Mouse (Mus musculus) heart, adult 2 months (tissue): ENCODE measurements at regions not wholly inside any gene's neighbourhood (a gene's known extent, or its start where the extent isn't known, plus 50 kb on each side); places are given as distances from the start of the nearest gene placed in this dataset.

Source experiments
- DNase-seq, 2 experiments: peaks; one replicate each; pipeline ENCODE4 v3.0.0; 2021
- H3K27ac ChIP-seq: fragments of 200-600 bp; 2 replicates; pipeline ENCODE4 v1.8.1; 2022
- H3K27me3 ChIP-seq: fragments of 200-500 bp; 2 replicates; pipeline ENCODE4 v1.6.1; 2012; ENCODE audit warnings: mild to moderate bottlenecking, low read length, inconsistent platforms, mixed read lengths; ENCODE audit not compliant: control insufficient read depth, insufficient read depth
- H3K36me3 ChIP-seq: fragments of 200-500 bp; 2 replicates; pipeline ENCODE4 v1.6.1; 2012; ENCODE audit warnings: low read length, inconsistent platforms; ENCODE audit not compliant: control insufficient read depth, insufficient read depth
- H3K4me1 ChIP-seq: fragments of 200-500 bp; 2 replicates; pipeline ENCODE4 v1.6.1; 2011; ENCODE audit warnings: low read length; ENCODE audit not compliant: control insufficient read depth, insufficient read depth
- H3K4me3 ChIP-seq: fragments of 200-600 bp; 2 replicates; pipeline ENCODE4 v1.8.1; 2022
- H3K79me2 ChIP-seq: fragments of 200-500 bp; replicated peaks from 2 replicates; pipeline ENCODE4 v1.6.1; 2012; ENCODE audit warnings: mild to moderate bottlenecking, inconsistent platforms, low read length, moderate library complexity, mixed read lengths; ENCODE audit not compliant: control insufficient read depth, insufficient read depth
- H3K9ac ChIP-seq: fragments of 200-500 bp; 2 replicates; pipeline ENCODE4 v1.6.1; 2012; ENCODE audit warnings: low read depth, mild to moderate bottlenecking, control low read depth, inconsistent platforms, low read length, mixed read lengths
- CTCF ChIP-seq: fragments of 200-600 bp; IDR thresholded peaks from 2 replicates; pipeline ENCODE4 v1.8.1; 2022; ENCODE audit warnings: antibody characterized with exemption, mild to moderate bottlenecking, moderate library complexity
- EP300 ChIP-seq: fragments of 200-500 bp; IDR thresholded peaks from 2 replicates; pipeline ENCODE4 v1.6.1; 2011; ENCODE audit warnings: low read depth, low read length, control low read depth; ENCODE audit not compliant: insufficient read depth
- POLR2A ChIP-seq: fragments of 200-500 bp; IDR thresholded peaks from 2 replicates; pipeline ENCODE4 v1.6.1; 2011; ENCODE audit warnings: mild to moderate bottlenecking, low read depth, low read length, control low read depth; ENCODE audit not compliant: insufficient read depth
- WGBS: fragments of 180-500 bp; shearing (Covaris S2); methylation state at CpG from one replicate; pipeline ENCODE4 v1.1.7; 2018; 5-methylcytosine and 5-hydroxymethylcytosine counted together
- intact Hi-C: fragments of 180-260 bp; cut with DNase I; formaldehyde crosslinking; loops from one replicate; pipeline ENCODE4 v1.15.1; 2025

DNA sequence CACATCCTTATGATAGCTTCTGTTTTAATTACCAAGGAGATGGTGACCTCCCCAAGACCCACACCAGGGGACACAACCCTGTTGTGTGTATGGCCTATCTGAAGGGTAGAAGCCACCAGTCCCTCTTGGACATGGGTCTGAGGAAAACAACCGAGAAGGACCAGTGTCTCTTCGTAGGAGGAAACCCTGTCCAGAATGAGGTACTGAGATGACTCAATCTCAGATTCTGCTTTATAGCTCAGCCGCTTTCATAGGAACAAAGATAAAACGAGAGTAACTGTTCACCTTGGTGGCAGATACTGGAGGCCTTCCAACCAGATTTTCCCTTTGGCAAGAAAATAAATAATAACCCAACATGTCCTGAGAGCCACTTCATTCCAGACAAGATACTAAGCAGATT, 100.7 kb downstream of the Lmo4 start:
- no peak for DNase-seq
- Histone ChIP-seq H3K9ac (no peak overlapping the region), H3K36me3 (no peaks in the 10 kb centered on the region), H3K4me1 (no peaks in the 10 kb centered on the region), H3K79me2 (no peaks in the 10 kb centered on the region), H3K27me3 (no peaks in the 10 kb centered on the region), H3K27ac (no peak overlapping the region), H3K4me3 (no peak overlapping the region)
- TF ChIP-seq EP300, result no peak
- no peak for TF ChIP-seq POLR2A
- TF ChIP-seq CTCF, result no peak
- intact Hi-C loops, result no loop called here
- WGBS, result 65% methylated on average over 4 of the region's 4 CpGs

DNA sequence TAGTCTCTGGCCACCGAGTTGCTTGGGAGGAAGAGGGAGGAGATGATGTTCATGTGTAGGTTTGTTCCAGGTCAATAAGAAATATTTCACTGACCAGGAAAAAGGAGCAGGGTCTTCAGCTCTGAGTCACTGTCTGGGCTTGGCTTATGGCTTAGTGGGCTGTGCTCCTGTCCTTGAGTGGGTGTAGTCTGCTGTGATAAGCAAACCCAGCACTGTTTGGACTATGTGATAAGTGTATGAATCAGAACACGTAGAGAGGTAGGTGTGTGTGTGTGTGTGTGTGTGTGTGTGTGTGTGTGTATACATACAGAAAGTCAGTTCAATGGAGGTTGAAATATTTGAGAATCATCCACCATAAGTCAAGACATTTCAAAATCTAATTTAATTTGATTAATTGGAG, 105.6 kb downstream of the Lmo4 start:
- intact Hi-C loops, result no loop called here
- TF ChIP-seq EP300 (no peak), CTCF (no peak), POLR2A (no peak)
- DNase-seq, result no peak
- H3K4me1 ChIP-seq, result no peaks in the 10 kb centered on the region
- H3K27me3 ChIP-seq, result no peaks in the 10 kb centered on the region
- H3K9ac ChIP-seq, result no peak overlapping the region
- no peaks in the 10 kb centered on the region for H3K79me2 ChIP-seq
- no peaks in the 10 kb centered on the region for H3K36me3 ChIP-seq
- H3K27ac ChIP-seq, result no peak overlapping the region
- no peak overlapping the region for H3K4me3 ChIP-seq
- 50% methylated on average over 2 of the region's 2 CpGs for WGBS

DNA sequence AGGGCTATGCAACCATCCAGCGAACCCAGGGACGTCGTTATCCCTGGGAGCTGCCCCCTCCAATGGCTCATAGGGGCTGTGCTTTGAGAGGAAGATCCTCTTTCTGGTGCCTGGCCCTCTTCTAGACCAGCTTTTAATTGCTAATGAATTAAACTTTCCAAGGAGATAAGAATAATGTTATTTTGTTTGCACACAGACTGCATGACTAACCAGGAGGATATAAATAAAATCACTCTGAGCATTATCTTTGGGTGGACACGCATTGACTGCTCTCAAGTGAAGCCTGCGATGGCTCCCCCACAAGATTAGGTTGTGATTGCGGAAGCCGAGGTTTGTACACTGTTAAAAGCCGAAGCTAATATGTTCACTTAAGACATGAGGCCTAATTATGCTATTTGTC, 106.3 kb downstream of the Lmo4 start:
- no peaks in the 10 kb centered on the region for H3K79me2 ChIP-seq
- intact Hi-C loops, result no loop called here
- H3K4me3 ChIP-seq, result no peak overlapping the region
- no peaks in the 10 kb centered on the region for H3K36me3 ChIP-seq
- no peak for TF ChIP-seq EP300
- no peak for TF ChIP-seq CTCF
- TF ChIP-seq POLR2A, result no peak
- no peak overlapping the region for H3K9ac ChIP-seq
- 41% methylated on average over 8 of the region's 8 CpGs for WGBS
- H3K27ac ChIP-seq, result no peak overlapping the region
- no peaks in the 10 kb centered on the region for H3K4me1 ChIP-seq
- DNase-seq, result no peak
- H3K27me3 ChIP-seq, result no peaks in the 10 kb centered on the region

DNA sequence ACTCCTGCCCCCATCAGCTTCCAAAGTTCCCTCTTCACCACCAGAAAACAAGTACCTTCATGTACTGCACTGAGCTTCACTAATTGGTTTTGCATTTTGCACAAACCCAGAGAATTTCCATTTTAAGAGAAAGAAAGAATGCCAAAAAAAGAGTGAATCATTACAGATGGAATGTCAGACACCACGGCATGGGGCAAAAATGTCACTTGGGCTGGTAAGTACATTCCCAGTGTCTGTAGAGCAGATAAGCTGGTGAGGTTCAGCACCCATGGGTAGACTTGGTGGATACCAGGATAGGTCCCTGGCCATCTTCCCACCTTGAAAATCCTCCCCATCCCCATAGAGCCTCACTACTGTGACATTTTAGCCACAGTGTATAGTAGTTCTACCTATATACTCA, 113.8 kb downstream of the Lmo4 start:
- no peak overlapping the region for H3K27ac ChIP-seq
- TF ChIP-seq CTCF (no peak), EP300 (no peak), POLR2A (no peak)
- no peak overlapping the region for H3K4me3 ChIP-seq
- no peak overlapping the region for H3K9ac ChIP-seq
- intact Hi-C loops, result no loop called here
- no peaks in the 10 kb centered on the region for H3K79me2 ChIP-seq
- H3K4me1 ChIP-seq, result no peaks in the 10 kb centered on the region
- no peak for DNase-seq
- no peaks in the 10 kb centered on the region for H3K27me3 ChIP-seq
- WGBS, result 47% methylated on average over 1 of the region's 1 CpGs
- H3K36me3 ChIP-seq, result no peaks in the 10 kb centered on the region

DNA sequence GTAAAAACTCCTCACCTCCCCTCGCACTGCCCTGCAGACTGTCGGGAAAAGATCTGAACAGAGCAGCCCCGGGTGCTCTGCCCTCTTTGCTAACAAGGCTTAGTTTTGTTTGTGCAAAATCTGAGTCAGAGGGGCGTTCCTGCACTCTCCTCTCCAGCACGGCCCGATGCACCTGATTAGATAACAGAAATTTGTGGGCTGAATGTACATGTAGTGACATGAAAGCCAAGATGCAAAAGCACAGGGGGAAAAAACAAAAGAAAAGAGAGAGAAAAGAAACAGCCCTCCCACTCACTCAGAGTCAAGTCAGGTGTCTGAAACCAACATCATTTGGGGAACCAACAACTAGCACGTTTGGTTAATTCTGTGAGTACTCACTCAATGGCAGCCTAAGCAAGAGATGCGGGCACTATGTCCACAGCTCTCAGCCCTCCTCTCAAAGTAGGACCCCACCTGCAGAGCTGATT, 115.2 kb downstream of the Lmo4 start:
- DNase-seq, result no peak
- no peaks in the 10 kb centered on the region for H3K79me2 ChIP-seq
- no peak overlapping the region for H3K27ac ChIP-seq
- H3K36me3 ChIP-seq, result no peaks in the 10 kb centered on the region
- intact Hi-C loops, result no loop called here
- no peaks in the 10 kb centered on the region for H3K27me3 ChIP-seq
- WGBS, result 31% methylated on average over 8 of the region's 8 CpGs
- no peaks in the 10 kb centered on the region for H3K4me1 ChIP-seq
- TF ChIP-seq CTCF (no peak), EP300 (no peak), POLR2A (no peak)
- no peak overlapping the region for H3K4me3 ChIP-seq
- no peak overlapping the region for H3K9ac ChIP-seq

DNA sequence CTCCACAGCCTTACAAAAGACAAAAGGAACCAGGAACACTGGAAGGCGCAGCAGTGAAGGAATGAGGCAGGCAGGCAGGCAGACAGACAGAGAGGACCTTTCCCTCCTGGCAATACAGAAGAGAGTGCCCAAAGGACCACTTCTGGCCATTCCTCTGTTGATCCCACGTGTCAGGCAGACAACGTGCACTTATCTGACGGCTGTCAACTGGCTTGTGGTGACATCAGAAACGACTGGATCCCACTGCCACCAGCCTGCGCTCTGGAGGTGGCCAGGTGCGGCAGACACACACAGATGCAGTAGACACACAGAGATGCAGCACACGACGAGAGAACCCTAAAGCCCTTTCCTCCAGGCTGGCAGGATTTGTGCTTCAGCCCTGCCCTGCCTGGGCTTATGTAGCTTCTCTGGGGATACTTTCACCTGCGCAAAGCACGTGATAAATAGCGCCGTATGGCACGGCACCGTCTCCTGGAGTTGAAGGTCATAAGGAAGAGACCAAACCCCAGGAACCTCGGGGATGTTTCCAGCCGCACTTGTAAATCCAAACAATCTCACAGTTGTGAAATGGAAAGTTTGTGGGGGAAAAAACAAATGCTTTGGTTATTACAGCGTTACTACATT, 116.6 kb downstream of the Lmo4 start:
- Histone ChIP-seq H3K36me3 (no peaks in the 10 kb centered on the region), H3K27me3 (no peaks in the 10 kb centered on the region), H3K27ac (no peak overlapping the region), H3K9ac (no peak overlapping the region), H3K4me1 (no peaks in the 10 kb centered on the region), H3K4me3 (no peak overlapping the region), H3K79me2 (no peaks in the 10 kb centered on the region)
- 57% methylated on average over 18 of the region's 18 CpGs for WGBS
- no peak for DNase-seq
- TF ChIP-seq CTCF (no peak), POLR2A (no peak), EP300 (no peak)
- intact Hi-C loops, result no loop called here
